Mouse (Mus musculus): ENCODE measurements around the gene Ube2d2b.

- no peak for TF ChIP-seq CTCF (IDR thresholded peaks at IDR 0.05; ENCODE audit: low read depth)
- TF ChIP-seq EP300 (optimal IDR thresholded peaks at IDR 0.05) = no peak
Observed at GRCm38 (mm10) chr5:107848964-107849363, 19.1 kb downstream of the Ube2d2b start.

All from stomach, postnatal 0 days (tissue).